Mouse (Mus musculus): ENCODE measurements around the gene Atp6v1g2.

Atp6v1g2 gene

GRCm38 (mm10) chr17:35285431-35285830, 52.0 kb downstream of the Atp6v1g2 start:
- DNase-seq (ENCODE audit: low read depth, low spot score), result no peak

Data from skeletal muscle tissue, adult 2 months (tissue).